Mouse (Mus musculus) cerebellum, adult (tissue): Measurements from ENCODE around the gene Mcam.

Experiments
- ATAC-seq: cut with Nextera tagmentation; 2 replicates; pipeline ENCODE4 v1.9.2; 2017; ENCODE audit warnings: mild to moderate bottlenecking, moderate library complexity, mixed read lengths; ENCODE audit not compliant: insufficient number of reproducible peaks, low FRiP score, low TSS enrichment

The Mcam gene

DNA sequence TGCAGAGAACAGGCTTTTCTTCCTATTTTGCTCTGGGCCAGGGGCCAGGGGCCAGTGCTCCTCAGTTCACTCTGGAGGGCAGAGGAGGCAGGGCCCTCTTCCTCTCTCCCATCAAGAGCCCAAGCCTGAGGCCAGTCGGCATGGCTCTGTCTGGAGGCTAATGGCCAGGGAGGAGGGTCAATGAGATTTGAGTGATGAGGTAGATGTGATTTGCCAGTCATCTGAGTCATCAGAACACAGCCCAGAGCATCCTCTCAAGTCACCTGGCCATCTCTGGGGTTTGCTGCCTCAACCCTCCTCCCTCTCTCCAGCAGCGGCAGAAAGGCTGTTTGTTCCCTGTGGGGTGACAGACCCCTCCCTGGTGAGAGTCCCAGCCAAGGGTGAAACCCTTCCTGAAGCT is 982 bp upstream of the Mcam start:
- ATAC-seq: no peak

- ATAC-seq: no peak
Observed at GRCm38 (mm10) chr9:44134851-44135730, 822 bp downstream of the Mcam start.

GRCm38 (mm10) chr9:44135731-44136411 is 1.6 kb downstream of the Mcam start:
- ATAC-seq: no peak

GRCm38 (mm10) chr9:44137846-44138245 is 3.6 kb downstream of the Mcam start:
- ATAC-seq: no peak

DNA sequence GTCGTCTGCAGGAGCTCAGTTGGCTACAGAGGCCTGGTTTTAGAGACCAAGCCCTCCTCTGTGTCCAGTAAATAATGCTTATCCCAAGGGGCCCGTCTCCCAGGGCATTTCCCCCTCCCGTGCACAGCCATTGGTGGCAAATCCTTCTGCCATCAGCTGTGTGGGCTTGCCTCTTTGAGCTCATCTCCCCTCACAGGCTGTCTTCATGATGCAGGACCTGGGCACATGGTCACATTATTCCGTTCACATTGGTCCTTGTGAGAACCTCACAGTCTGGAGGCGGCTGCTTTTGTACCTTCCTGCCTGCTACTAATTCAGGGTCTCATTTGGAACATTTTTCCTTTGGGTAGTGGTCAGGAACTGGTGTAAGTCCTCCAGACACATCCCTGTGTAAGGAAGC is 7.7 kb downstream of the Mcam start:
- ATAC-seq: no peak

DNA sequence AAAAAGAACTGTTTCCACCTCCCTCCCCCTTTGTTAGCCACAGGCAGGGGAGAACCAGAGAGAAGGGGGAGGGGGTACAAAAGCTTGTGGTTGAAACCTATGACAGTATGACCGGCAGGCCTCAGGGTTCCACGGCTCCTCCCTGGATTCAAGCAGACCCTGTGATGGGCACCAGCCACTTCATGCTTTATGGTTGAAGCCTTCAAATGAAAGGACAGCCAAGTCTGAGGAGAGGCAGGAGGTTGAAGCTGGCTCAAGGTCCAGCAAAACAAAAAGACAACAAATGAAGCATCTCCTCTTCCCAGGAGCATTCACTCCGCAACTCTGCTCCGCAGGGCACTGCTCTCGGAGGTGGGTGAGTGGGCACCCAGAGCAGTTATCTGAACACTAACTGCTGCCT is 9.2 kb downstream of the Mcam start:
- no peak for ATAC-seq

GRCm38 (mm10) chr9:44144023-44144717 is 9.9 kb downstream of the Mcam start:
- peak; percentile 38; the same call in 1 of the 2 replicates for ATAC-seq

DNA sequence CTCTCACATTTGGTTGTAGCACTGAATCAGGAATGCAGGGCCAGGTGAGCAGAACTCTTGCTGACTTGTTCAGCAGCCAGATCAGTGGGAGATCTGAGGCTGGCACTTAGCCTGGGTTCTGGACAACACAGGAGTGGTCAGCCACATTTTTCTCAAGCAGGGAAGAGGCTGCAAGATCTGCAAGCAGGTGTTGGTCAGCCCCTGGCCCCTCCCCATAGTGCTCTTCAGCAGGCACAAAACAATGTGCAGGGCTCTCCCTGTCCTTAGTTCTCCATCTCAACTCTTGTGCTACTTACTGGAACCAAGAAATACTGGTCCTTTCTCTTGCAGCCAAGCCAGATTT is 10.4 kb downstream of the Mcam start:
- ATAC-seq: peak; percentile 42; the same call in 1 of the 2 replicates

DNA sequence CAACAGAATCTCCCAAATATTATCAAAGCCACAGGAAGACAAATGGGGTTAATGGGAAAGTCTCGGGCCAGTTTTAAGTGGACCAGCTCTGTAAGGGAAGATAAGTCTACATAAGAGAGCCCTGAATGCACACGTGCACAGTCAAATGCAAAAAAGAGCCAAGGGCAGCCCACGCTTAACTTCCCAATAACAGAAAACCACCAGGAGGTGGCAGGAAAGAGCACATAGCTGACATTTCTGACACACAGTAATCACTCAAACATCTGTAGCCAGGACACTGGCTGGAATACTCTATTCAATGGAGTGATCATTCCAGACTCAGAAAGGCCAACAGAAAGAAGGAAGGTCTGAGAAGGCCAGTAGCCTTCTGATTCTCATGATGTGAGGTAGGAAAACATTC is 13.0 kb downstream of the Mcam start:
- ATAC-seq: no peak

- no peak for ATAC-seq
Observed at GRCm38 (mm10) chr9:44159886-44160285, 25.6 kb downstream of the Mcam start.

DNA sequence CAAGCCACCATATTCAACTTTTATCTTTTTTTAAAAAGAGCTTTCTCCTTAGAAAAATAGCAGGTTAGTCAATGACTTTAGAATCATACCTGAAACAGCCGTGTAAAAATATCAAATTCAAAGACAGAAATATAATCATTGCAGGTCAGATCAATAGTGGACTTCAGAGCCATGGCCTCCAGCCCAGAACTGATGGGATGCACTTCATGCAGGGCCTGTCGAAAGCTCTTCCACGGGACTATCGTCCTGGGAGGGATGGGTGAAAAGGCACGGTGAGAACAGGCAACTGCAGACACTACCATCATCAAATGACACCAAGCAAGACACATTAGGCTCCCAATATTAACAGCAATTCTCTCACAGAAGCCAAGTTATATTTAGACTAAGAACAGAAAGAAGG is 34.7 kb downstream of the Mcam start:
- no peak for ATAC-seq

DNA sequence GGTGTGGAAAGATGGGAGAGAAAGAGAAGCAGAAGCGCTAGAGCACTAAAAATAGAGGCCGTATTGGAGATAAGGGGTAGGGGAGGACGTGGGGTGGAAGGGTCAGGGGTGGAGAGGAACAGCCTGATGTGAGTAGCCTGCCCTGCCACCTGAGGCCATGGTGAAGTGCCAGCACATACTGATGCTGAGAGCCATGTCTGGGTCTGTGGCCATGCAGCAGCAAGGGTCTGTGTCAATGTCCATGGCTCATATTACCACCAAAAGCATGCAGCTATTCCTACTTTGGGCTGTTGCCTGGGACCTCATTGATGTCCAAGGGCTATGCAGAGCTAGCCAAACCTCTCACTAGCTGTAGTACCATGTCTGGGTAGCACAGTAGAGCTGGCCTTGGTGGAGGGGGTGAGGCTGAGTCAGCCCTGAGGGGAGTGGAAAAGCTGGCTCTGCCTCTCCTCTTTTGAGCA is 36.5 kb downstream of the Mcam start:
- ATAC-seq: no peak

DNA sequence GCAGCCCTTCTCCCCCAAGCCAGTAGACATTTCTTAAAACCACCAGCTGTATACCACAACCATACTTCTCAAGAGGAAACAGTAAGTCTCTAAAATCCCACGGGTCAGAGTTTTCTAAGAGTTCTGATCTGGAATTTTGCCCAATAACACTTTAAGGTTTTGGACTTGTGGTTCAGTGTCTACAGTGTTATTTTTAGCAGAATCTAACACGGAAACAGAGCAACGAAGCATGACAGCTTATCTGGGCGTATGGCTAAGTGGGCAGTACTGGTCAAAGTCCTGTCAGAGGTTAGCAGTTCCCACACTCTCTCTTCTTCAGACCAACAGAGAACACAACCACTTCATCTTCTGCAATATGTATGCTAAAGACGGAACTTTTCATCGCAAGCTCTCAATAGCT is 41.3 kb downstream of the Mcam start:
- ATAC-seq: no peak

DNA sequence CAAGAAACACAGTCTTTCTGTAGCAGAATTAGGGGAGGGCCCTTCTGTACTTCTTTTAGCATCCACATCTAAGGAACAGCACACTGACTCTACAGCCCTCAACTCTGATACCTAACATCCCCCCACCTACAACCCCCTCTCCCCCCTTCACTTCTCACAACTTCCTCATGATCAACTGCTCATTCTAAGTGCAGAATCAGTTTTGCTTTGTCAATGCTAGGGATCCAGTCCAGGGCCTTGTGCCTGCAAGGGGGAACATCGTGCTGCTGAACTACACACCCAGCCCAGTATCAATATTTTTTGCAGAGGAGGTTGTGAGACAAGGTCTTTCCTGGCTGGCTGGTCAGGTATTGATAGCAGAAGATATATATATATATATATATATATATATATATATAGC is 41.7 kb downstream of the Mcam start:
- ATAC-seq: no peak

DNA sequence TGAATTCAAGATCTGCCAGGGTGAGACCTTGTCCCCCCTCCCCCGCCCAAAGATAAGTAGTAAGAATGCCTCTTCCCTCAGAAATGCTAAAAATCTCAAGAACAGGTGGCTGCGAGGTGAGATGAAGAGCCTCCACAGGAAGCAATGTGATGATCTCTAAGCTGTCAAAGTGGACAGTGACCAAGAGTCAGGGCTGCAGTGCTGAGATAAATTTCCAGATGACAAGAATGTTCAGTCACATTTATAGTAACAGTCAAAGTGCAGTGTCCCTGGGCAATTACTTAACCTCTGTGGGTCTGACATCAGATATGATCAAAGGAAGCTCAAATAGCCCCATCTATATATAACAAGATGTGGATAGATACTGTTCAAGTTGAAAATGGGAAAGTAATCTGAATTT is 43.1 kb downstream of the Mcam start:
- ATAC-seq: no peak

DNA sequence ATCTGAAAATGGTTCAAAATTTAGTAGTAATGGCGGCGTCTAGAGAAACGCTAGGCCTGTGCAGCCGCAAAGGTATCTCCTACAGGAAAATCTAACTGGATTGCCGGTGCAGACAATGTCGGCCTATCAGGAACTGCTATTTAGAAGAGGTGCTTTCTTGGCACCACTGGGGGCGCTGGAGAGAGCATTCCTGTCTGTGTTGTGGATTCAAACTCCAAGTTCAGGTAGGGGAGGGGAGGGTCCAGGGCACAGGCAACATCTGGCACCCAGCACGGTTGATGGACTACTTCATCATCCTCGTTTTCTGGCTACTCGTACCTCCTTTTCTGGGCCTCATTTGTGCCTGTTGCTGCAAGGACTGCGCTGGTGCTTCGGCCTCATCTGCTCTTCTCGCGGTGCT is 44.1 kb downstream of the Mcam start:
- no peak for ATAC-seq

DNA sequence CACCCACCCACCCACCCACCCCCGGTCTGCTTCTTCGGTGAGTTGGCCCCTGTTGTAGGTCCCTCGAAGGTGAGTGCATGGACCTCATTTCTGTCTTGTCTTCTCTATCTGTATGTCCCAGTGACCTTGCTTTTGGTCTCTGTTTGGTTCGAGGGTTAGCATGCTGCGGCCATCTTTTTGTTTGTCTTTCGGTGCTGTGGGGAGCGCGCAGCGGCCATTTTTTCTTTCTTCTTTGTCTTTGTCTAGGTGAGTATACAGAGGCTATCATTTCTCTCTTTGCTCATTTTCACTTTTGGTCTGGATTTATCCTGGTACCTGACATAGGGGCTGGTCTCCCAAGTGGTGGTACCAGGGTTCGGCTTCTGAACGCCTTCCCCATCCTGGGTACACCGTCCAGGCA is 44.5 kb downstream of the Mcam start:
- no peak for ATAC-seq

GRCm38 (mm10) chr9:44181537-44181936 is 47.3 kb downstream of the Mcam start:
- ATAC-seq: no peak

DNA sequence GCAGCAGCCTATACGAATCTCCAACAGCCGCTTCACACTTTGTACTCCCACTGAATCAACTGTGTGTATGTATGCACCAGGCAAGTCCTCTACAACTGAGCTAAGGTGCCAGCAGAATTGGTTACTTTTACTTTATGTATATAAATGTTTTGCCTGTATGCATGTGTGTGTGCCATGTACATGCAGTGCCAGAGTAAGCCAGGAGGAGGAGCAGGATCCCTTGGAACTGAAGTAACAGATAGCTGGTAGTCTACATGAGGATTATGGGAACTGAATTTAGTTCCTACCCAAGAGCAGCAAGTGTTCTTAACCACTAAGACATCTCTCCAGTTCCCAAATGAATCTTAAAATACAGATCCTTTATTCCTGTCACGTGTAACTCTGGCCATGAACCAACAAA is 48.0 kb downstream of the Mcam start:
- ATAC-seq: no peak

DNA sequence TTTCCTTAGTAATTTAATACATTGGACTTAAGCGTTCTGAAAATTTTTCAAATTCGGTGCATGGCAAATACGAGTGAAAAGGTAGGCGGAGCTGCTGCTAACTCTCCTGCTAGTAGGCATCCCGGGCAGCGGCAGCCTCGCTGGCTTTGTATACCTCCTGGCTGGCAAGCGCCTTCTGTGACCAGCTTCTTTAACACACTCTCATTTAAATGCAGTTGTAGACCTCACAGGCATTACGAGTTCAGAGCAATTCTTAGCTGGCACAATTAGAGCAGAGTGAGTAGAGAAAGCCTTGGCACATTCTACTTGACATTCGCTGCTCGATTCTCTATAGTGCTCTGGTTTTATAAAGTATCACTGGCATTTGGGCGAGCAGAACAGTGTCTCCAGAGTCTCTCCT is 54.0 kb downstream of the Mcam start:
- ATAC-seq: no peak

DNA sequence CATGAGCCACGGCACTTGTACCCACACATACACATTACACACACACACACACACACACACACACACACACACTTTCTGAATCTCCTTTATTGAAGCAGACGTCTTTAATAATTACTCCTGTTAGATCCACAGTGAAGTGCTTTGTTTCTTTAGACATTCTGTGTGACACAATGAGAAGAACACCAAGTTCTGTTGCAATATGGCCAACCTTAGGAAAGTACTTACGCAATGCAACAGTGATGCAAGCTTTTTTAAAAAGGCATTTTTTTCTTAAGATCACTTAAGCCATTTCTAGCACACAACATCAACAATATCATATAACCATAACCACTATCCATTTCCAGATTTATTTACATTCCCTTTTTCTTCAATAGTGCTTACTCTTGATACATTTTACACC is 56.9 kb downstream of the Mcam start:
- ATAC-seq: no peak
